Mouse (Mus musculus): Measurements from ENCODE around the gene Tmem131l.

DNA sequence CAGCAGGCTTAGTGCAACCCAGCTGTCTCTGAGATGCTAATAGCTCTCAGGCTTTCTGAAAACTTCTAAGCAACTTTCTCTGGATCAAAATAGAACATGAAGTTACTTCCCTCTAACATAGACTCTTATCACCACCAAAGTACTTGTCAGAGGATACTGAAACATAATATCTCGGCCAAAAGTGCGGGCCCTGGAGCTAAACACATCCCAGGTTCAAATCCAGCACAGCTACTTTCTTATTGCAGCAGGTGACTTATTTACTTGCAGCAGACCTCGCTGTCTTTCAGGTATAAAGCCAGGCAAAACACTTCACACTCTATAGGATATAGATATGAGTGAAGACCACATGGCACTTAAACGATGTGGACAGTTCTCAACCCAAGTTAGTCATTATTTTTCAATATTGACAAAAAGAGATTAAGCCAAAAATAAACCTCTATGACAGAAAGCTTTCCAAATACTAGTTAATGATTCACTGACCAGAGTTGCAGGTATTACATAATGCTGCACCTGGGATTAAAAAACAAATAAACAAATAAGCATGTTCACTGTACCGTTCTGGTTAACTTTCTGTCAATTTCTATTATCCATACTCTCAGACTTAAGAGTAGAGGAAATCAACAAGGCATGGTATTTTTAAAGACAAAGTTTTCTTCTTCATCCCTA, 5.7 kb downstream of the Tmem131l start:
- TF ChIP-seq POLR2A (IDR thresholded peaks at IDR 0.05; ENCODE audit: low read depth, low read length): no peak
- no peak for TF ChIP-seq CTCF (IDR thresholded peaks at IDR 0.05; ENCODE audit: borderline replicate concordance, insufficient read depth, low read length)

Data from embryonic fibroblast, embryonic 13.5 days (primary cell).